Mouse (Mus musculus): ENCODE measurements around the gene Ost4. TPM values are rescaled to one million over a fixed set of nuclear protein-coding genes. Genes with fewer than 3 reads are reported as not detected.

Ost4 gene
- 211 and 228 TPM in 2 replicates for polyA plus RNA-seq (2012; rRNA removed)

GRCm38 (mm10) chr5:30907413-30908059 is at the start of gene Ost4:
Gene Ost4 (minus strand): TSS chr5:30907788.

GRCm38 (mm10) chr5:30944956-30945781 is 37.6 kb upstream of the Ost4 start, which contains the start of gene Cgref1:
Gene Cgref1 (minus strand): TSS chr5:30945591.

GRCm38 (mm10) chr5:30921256-30922033 is 13.9 kb upstream of the Ost4 start, which contains the start of gene Khk:
Gene Khk (plus strand): TSS chr5:30921431.

GRCm38 (mm10) chr5:30913060-30913841 is 5.7 kb upstream of the Ost4 start, which contains the start of gene Emilin1:
Gene Emilin1 (plus strand): TSS chr5:30913402.

GRCm38 (mm10) chr5:30888337-30889087 is 19.1 kb downstream of the Ost4 start, which contains the start of gene Agbl5:
Gene Agbl5 (plus strand): TSS chr5:30888694.

GRCm38 (mm10) chr5:30867712-30868111 is 39.9 kb downstream of the Ost4 start, which contains the start of gene Tmem214:
Gene Tmem214 (plus strand): TSS chr5:30868012.

Other genes starting within 250 kb of the Ost4 start
- gene Cenpa, start 241.0 kb downstream of the Ost4 start, polyA plus RNA-seq (2012; rRNA removed), result 28.2 and 31.9 TPM in 2 replicates
- gene Dpysl5, start 196.2 kb downstream of the Ost4 start, polyA plus RNA-seq (2012; rRNA removed), result 388 and 454 TPM in 2 replicates
- 186 TPM in 2 replicates for gene Mapre3, start 93.1 kb downstream of the Ost4 start, polyA plus RNA-seq (2012; rRNA removed)
- gene Tmem214, start 39.8 kb downstream of the Ost4 start, polyA plus RNA-seq (2012; rRNA removed), result 70.2 and 73.8 TPM in 2 replicates
- 49.5 and 56.4 TPM in 2 replicates for gene Agbl5, start 19.1 kb downstream of the Ost4 start, polyA plus RNA-seq (2012; rRNA removed)
- gene Emilin1, start 5.6 kb upstream of the Ost4 start, polyA plus RNA-seq (2012; rRNA removed), result 8.0 and 17.2 TPM in 2 replicates
- 9.1 and 11.0 TPM in 2 replicates for gene Khk, start 13.6 kb upstream of the Ost4 start, polyA plus RNA-seq (2012; rRNA removed)
- 59.3 and 70.9 TPM in 2 replicates for gene Cgref1, start 37.8 kb upstream of the Ost4 start, polyA plus RNA-seq (2012; rRNA removed)
- gene Preb, start 52.6 kb upstream of the Ost4 start, polyA plus RNA-seq (2012; rRNA removed), result 156 and 160 TPM in 2 replicates
- 0.01 TPM in 1 of 2 replicates, not detected in the other for gene Tcf23, start 60.9 kb upstream of the Ost4 start, polyA plus RNA-seq (2012; rRNA removed)
- 162 and 172 TPM in 2 replicates for gene Atraid, start 140.5 kb upstream of the Ost4 start, polyA plus RNA-seq (2012; rRNA removed)
- gene Slc5a6, start 141.1 kb upstream of the Ost4 start, polyA plus RNA-seq (2012; rRNA removed), result 41.9 and 44.0 TPM in 2 replicates
- 23.0 and 24.6 TPM in 2 replicates for gene Cad, start 147.0 kb upstream of the Ost4 start, polyA plus RNA-seq (2012; rRNA removed)
- not detected in 2 replicates for gene Dnajc5g, start 198.5 kb upstream of the Ost4 start, polyA plus RNA-seq (2012; rRNA removed)
- gene Slc30a3, start 200.4 kb upstream of the Ost4 start, polyA plus RNA-seq (2012; rRNA removed), result 10.6 and 13.6 TPM in 2 replicates
- gene Trim54, start 208.9 kb upstream of the Ost4 start, polyA plus RNA-seq (2012; rRNA removed), result 1.2 TPM in 1 of 2 replicates, not detected in the other
- gene Ucn, start 231.0 kb upstream of the Ost4 start, polyA plus RNA-seq (2012; rRNA removed), result 0.19 and 0.21 TPM in 2 replicates
- gene Mpv17, start 246.5 kb upstream of the Ost4 start, polyA plus RNA-seq (2012; rRNA removed), result 59.2 and 63.1 TPM in 2 replicates

Data from central nervous system, embryonic 18 days (tissue).